Mouse (Mus musculus) stomach, postnatal 0 days (tissue): Measurements from ENCODE around the gene Hapln4. TPM values are rescaled to one million over a fixed set of nuclear protein-coding genes. Genes with fewer than 3 reads are reported as not detected.
A peak's percentile ranks its signal among the peaks of the same experiment; 100 is the strongest.
"Not testable (repeated sequence)": the region's sequence is repeated elsewhere in the genome, so short reads cannot be mapped to it uniquely, and the experiment has no call there.

ENCODE experiments used
- ATAC-seq: fragments of 200-750 bp; cut with Nextera tagmentation; 2 replicates; pipeline ENCODE4 v1.8.0; 2017; ENCODE audit not compliant: low FRiP score, low TSS enrichment
- DNase-seq: peaks from one replicate; pipeline ENCODE4 v3.0.0-alpha.2; 2016; ENCODE audit warnings: low spot score
- H3K27ac ChIP-seq: fragments of 300-500 bp; sonication (generic); replicated peaks from 2 replicates; pipeline ENCODE4 v1.5.1; 2014; ENCODE audit warnings: mild to moderate bottlenecking, control low read depth
- H3K27me3 ChIP-seq: fragments of 300-500 bp; sonication (generic); 2 replicates; pipeline ENCODE4 v1.6.1; 2014; ENCODE audit warnings: low read length; ENCODE audit not compliant: control insufficient read depth, insufficient read depth
- H3K36me3 ChIP-seq: fragments of 300-500 bp; sonication (generic); 2 replicates; pipeline ENCODE4 v1.6.1; 2014; ENCODE audit warnings: low read length, mixed read lengths; ENCODE audit not compliant: control insufficient read depth, insufficient read depth
- H3K4me1 ChIP-seq: fragments of 300-500 bp; sonication (generic); replicated peaks from 2 replicates; pipeline ENCODE4 v1.6.1; 2014; ENCODE audit warnings: antibody characterized with exemption; ENCODE audit not compliant: control insufficient read depth, insufficient read depth
- H3K4me2 ChIP-seq: fragments of 300-500 bp; sonication (generic); replicated peaks from 2 replicates; pipeline ENCODE4 v1.6.1; 2014; ENCODE audit warnings: low read depth, mild to moderate bottlenecking, control low read depth, moderate library complexity
- H3K4me3 ChIP-seq: fragments of 300-500 bp; sonication (generic); 2 replicates; pipeline ENCODE4 v1.5.1; 2014; ENCODE audit warnings: low read depth, low read length, control low read depth
- H3K9ac ChIP-seq: fragments of 300-500 bp; sonication (generic); 2 replicates; pipeline ENCODE4 v1.6.1; 2014; ENCODE audit warnings: mild to moderate bottlenecking, low read length, control low read depth, mixed read lengths
- H3K9me3 ChIP-seq: fragments of 300-500 bp; sonication (generic); 2 replicates; pipeline ENCODE4 v1.6.1; 2016; ENCODE audit warnings: low read length; ENCODE audit not compliant: control insufficient read depth
- CTCF ChIP-seq: IDR thresholded peaks from 2 replicates; pipeline ENCODE4 v1.5.1; 2016; ENCODE audit warnings: antibody characterized with exemption, low read depth, mild to moderate bottlenecking, moderate library complexity
- EP300 ChIP-seq: optimal IDR thresholded peaks from 2 replicates; pipeline ENCODE3; 2016; ENCODE audit warnings: antibody characterized with exemption
- WGBS: fragments of 180-500 bp; shearing (Covaris S2); extraction: QIAGEN DNeasy Blood & Tissue Kit; methylation state at CpG from one replicate; pipeline ENCODE4 v1.1.7; 2014; 5-methylcytosine and 5-hydroxymethylcytosine counted together
- polyA plus RNA-seq: library from polyadenylated mRNA; unstranded; fragments of >200 nt; fragmentation: Nextera tagmentation; extraction: Ambion mirVana; gene quantifications from 2 replicates; pipeline ENCODE4 v1.2.1, GENCODE M21; 2015

Hapln4 gene
- polyA plus RNA-seq, 1 experiment from 2014 or later = 0.02 TPM

GRCm38 (mm10) chr8:70049662-70050061 lies 33.6 kb upstream of the Hapln4 start:
- Histone ChIP-seq H3K4me1 (no peaks in the 10 kb centered on the region), H3K27ac (no peak overlapping the region), H3K36me3 (peaks cover 9% of the 10 kb centered on the region), H3K27me3 (no peaks in the 10 kb centered on the region), H3K9ac (no peak overlapping the region), H3K9me3 (no peaks in the 10 kb centered on the region), H3K4me3 (no peak overlapping the region), H3K4me2 (no peak overlapping the region)
- no peak for ATAC-seq
- TF ChIP-seq EP300 = no peak
- no peak for TF ChIP-seq CTCF
- no peak for DNase-seq

DNA sequence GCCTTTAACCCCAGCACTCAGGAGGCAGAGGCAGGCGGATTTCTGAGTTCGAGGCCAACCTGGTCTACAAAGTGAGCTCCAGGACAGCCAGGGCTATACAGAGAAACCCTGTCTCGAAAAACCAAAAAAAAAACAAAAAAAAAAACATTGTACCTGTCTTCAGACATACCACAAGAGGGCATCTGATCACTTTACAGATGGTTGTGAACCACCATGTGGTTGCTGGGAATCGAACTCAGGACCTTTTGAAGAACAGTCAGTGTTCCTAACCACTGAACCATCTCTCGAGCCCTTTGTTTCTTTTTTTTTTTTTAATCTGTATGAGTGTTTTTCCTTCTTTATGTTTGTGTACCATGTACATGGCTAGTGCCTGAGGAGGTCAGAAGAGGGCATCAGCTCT lies 32.8 kb upstream of the Hapln4 start:
- not testable (repeated sequence) for H3K4me1 ChIP-seq, DNase-seq, H3K9me3 ChIP-seq, H3K4me3 ChIP-seq, H3K4me2 ChIP-seq, H3K27ac ChIP-seq, H3K9ac ChIP-seq, ATAC-seq, H3K27me3 ChIP-seq
- H3K36me3 ChIP-seq = peaks cover 12% of the 10 kb centered on the region
- 96% methylated on average over 5 of the region's 5 CpGs for WGBS

GRCm38 (mm10) chr8:70057721-70058120 lies 25.5 kb upstream of the Hapln4 start:
- no peak overlapping the region for H3K4me2 ChIP-seq
- no peak overlapping the region for H3K27ac ChIP-seq
- no peak overlapping the region for H3K9ac ChIP-seq
- ATAC-seq = no peak
- H3K4me3 ChIP-seq = no peak overlapping the region
- H3K9me3 ChIP-seq = no peaks in the 10 kb centered on the region
- DNase-seq = no peak
- no peaks in the 10 kb centered on the region for H3K27me3 ChIP-seq
- H3K4me1 ChIP-seq = no peaks in the 10 kb centered on the region
- WGBS = 63% methylated on average over 1 of the region's 1 CpGs
- H3K36me3 ChIP-seq = peaks cover 35% of the 10 kb centered on the region
- no peak for TF ChIP-seq CTCF
- no peak for TF ChIP-seq EP300

DNA sequence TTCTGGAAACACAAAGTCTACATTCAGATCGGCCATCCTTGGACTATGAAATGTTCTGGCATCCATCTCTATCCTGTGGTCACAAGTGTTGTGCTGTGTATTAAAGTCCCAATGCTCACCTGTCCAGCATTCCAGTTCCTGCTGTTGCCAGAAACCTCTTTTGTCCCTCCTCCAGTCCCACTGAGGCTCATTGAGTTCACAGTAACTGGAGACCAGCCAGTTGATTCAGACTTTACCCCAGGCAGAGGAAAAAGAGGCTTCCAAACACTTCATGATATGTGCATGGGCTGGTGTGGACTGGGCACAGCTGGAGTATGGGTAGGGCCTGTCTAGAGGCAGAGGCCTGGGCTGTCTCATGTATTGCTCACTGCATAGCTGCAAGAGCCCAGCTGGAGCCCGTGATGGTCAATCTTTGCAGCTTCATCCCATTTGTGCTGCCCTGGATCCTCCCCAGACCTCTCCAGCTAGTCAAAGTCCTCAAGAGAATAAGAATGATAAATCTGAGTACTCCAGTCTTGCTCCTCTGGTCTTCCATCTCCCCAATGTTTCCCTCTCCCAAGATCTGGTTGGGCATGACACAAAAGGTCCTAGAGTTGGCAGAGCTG lies 11.3 kb upstream of the Hapln4 start:
- Histone ChIP-seq H3K9ac (no peak overlapping the region), H3K4me2 (peak overlapping the region; percentile 54; the same call in 1 of the 2 replicates), H3K27me3 (no peaks in the 10 kb centered on the region), H3K9me3 (no peaks in the 10 kb centered on the region), H3K36me3 (peaks cover 6% of the 10 kb centered on the region; the same call in 1 of the 2 replicates), H3K4me1 (peaks cover 7% of the 10 kb centered on the region), H3K27ac (no peak overlapping the region), H3K4me3 (no peak overlapping the region)
- ATAC-seq (peak; percentile 21; the same call in 1 of the 2 replicates), DNase-seq (no peak)
- TF ChIP-seq EP300 (no peak), CTCF (no peak)
- WGBS = 67% methylated on average over 2 of the region's 2 CpGs

- H3K9ac ChIP-seq = 0 out of 2 replicates have a peak within 1 kb of the TSS, but pooled peaks have one; percentile 31
- peak; percentile 82 for DNase-seq
- no peaks in the 10 kb centered on the region for H3K9me3 ChIP-seq
- no peak within 1 kb of the TSS for H3K27ac ChIP-seq
- TF ChIP-seq EP300 (no peak), CTCF (no peak)
- peak; percentile 86 for ATAC-seq
- 11% methylated on average over 21 of the region's 27 CpGs for WGBS
- peak within 1 kb of the TSS; percentile 54 for H3K4me2 ChIP-seq
- H3K4me3 ChIP-seq = peak within 1 kb of the TSS; percentile 17; the same call in 1 of the 2 replicates
- peaks cover 7% of the 10 kb centered on the region for H3K4me1 ChIP-seq
- no peaks in the 10 kb centered on the region for H3K27me3 ChIP-seq
- 0 out of 2 replicates have a peak, but pooled peaks cover 4% of the 10 kb centered on the region for H3K36me3 ChIP-seq
These were observed 10.7 kb upstream of the Hapln4 start, which contains the start of gene Tm6sf2 for GRCm38 (mm10) chr8:70072441-70073069. TSS of gene Tm6sf2 (plus strand) at chr8:70072924.

GRCm38 (mm10) chr8:70073120-70073519 lies 10.1 kb upstream of the Hapln4 start:
- Histone ChIP-seq H3K27ac (no peak overlapping the region), H3K4me3 (peak overlapping the region; percentile 17; the same call in 1 of the 2 replicates), H3K9ac (0 out of 2 replicates have a peak overlapping the region, but pooled peaks have one; percentile 31), H3K4me1 (peaks cover 7% of the 10 kb centered on the region), H3K36me3 (0 out of 2 replicates have a peak, but pooled peaks cover 4% of the 10 kb centered on the region), H3K27me3 (no peaks in the 10 kb centered on the region), H3K4me2 (peak overlapping the region; percentile 54), H3K9me3 (no peaks in the 10 kb centered on the region)
- DNase-seq = no peak
- TF ChIP-seq EP300 = no peak
- TF ChIP-seq CTCF = no peak
- ATAC-seq = no peak
- 45% methylated on average over 8 of the region's 8 CpGs for WGBS
